Mouse (Mus musculus): ENCODE data around the gene Coro2b.

DNA sequence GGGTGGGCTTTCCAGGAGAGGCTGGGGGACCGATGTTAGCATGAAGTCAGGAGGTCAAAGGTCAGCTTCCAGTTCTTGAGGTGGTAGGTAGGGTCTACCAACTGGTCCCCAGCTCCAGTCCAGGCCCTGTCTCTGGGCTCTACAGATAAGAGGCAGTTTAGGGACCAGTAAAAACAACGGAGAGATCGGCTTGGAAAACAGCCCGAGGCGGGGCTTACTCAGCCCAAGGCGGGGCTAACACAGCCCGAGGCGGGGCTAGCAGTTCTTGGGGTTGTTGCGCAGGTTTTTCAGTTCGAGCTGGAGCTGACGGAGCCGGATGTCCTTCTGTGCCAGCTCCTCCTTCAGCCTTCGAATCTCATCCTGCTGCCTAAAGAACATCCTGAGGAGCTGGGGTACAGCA lies 115.8 kb downstream of the Coro2b start:
- no peak for TF ChIP-seq POLR2A (IDR thresholded peaks at IDR 0.05; ENCODE audit: insufficient read depth, low read length)
- no peak for TF ChIP-seq CTCF (IDR thresholded peaks at IDR 0.05; ENCODE audit: low read depth, low read length)

Data from ES-Bruce4 (cell line).